Mouse (Mus musculus) liver, postnatal 0 days (tissue): ENCODE data around the gene Mgat5b.
A peak's percentile ranks its signal among the peaks of the same experiment; 100 is the strongest.

Experiments used
- CTCF ChIP-seq: sonication (generic); IDR thresholded peaks from 2 replicates; pipeline ENCODE4 v1.5.1; 2016; ENCODE audit warnings: antibody characterized with exemption, low read depth
- EP300 ChIP-seq: IDR thresholded peaks from 2 replicates; pipeline ENCODE4 v1.6.1; 2016; ENCODE audit warnings: antibody characterized with exemption, low read depth, mild to moderate bottlenecking

- TF ChIP-seq CTCF, result peak; percentile 84
- TF ChIP-seq EP300, result no peak
Measured at GRCm38 (mm10) chr11:116918323-116919185, at the start of gene Mgat5b.
